Mouse (Mus musculus): ENCODE results near the gene Apeh.

The Apeh gene

DNA sequence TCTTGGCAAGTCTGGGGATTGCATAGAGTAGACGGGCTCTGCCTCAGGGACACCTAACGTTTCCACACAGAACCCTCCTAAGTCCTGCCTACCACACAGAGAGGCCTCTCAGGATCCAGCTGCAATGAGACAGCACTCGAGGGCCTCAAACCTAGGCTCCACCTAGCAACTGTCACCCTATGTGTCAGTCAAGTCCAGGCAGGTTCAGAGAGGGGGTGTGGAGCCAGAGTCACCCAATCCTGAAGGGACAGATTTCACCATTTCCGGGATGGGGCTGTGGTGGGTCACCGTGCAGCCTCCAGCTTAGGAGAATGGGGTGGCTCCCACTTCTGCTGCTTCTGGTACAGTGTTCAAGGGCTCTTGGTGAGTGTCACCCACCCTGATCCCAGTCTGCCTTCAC lies 14.2 kb downstream of the Apeh start, which contains the start of gene Mst1:
TSS of gene Mst1 (plus strand) at position 269 of the 400 bp plus-strand sequence.
- DNase-seq (ENCODE audit: low read depth, low spot score), result no peak

DNA sequence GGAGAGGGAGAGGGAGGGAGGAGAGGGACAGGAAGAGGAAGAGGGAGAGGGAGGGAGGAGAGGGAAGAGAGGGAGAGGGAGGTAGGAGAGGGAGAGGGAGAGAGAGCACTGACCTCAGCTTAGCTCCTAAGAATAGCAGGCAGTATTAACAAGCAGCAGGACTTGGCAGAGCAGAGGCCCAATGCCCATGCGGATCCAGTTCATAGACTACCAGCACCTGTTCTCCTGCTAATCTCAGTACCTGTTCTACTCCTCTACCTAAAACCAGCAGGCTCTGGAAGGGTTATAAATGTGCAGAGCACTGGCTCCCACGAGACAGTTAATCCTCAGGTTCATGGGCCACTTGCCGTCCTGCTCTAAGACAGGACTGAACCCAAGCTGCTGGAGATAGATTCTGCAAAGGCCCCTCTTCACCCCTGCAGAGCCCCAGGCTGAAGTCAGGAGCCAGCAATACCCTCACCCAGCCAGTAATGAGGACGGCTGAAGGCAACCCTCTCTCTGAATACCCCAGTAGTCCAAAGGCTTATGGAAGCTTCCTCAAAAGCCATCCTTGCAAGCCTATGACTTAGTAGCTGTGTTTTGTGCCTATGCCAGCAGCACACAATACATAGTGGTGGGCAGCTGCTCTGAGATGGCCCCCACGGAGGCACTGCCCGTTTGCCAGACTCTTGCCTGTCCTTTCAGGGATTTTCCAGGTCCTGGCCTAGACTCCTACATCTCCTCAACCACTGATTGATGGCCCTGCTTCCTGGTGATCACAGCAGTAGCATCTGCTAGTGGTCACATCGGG lies 21.1 kb downstream of the Apeh start:
- no peak for DNase-seq (ENCODE audit: low read depth, low spot score)

DNA sequence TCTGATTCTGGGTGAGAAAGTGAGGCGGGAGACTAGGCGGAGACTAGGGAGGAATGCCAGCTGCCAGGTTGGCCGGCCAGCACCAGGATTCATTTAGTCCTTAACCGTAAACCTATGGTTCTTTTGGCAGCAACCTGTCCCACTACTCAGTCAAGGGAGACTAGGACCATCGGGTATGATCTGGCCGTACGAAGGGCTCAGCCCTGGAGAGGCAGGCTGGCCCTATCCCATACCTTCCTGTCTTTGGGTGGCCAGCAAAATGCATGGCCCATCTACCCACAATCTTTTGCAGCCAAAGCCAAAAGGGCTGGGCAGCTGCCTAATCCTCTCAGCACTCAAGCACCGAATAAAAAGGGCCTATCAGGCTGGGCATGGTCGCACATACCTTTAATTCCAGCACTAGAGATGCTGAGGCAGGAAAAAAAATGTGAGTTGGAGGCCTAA lies 21.9 kb downstream of the Apeh start:
- DNase-seq (ENCODE audit: low read depth, low spot score), result no peak

DNA sequence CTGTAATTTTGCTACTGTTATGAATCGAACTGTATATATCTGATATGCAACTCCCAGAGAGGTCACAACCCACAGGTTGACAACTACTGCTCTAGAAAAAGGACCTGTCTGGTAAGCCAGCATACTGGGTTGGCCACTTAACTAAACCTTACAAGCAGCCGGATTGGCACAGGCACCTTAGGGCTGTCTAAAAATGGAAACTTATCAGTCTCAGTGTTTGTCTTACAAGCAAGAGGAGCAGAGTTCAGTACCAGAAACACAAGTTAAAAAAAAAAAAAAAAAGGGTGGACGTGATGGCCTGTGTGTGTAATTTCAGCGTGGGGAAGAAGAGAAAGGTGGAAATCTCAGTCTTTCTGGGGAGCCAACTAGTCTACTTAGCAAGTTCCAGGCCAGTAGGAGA lies 22.6 kb downstream of the Apeh start:
- DNase-seq (ENCODE audit: low read depth, low spot score), result no peak

DNA sequence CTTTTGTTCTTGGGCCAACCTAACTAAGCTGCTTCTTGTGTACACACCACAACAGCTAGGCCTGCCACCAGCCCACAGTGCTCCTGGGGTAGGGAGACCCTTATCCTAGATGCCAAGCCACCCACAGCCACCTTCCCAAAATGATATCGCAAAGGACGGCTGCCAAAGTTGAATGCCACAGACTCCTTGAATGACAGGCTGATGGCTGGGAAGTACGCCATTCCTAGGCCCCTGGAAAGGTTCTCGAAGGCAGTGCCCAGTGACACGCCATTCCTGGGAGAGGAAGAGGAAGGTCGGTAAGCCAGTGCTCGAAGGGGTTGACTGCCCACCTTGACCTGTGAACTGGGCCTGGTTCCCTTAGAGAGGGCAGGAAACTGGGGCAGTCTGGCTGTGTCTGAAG lies 24.9 kb downstream of the Apeh start:
- DNase-seq (ENCODE audit: low read depth, low spot score), result no peak

DNA sequence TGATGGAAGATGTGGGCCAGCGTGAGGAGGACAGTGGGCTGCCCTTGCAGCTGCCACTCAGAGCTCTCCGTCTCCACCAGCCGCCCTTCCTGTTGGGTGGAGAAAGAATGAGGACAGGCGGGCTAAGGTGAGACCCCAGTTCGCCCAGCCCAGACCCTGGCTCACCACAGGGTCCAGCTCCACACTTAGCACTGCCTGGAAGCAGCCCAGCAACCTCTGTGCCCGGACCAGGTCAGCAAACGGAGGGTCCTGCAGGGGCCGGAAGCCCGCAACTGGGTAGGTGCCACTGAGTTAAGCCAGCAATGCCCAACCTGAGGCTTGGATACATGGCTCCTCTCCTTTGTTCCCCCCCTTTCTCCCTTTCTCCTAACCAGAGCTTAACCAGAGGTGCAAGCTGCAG lies 25.4 kb downstream of the Apeh start:
- DNase-seq (ENCODE audit: low read depth, low spot score), result no peak

DNA sequence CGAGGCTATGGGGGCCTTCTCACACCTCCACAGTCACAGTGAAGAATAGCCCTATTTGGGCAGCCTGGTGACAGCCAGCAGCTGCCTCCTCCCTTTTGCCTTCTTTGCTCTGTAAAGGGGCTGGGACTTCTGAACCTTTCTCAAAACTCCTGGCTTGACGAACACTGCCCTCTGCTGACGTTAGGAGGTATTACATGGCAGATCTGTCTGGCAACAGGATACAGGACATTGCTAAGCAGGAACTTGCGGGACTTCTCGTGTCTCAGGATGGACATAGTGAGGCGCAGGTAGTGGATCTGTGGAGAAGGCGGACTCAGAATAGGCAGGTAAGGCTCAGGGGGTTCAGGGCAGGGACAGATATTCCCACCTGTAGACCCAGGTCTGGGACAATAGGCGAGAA lies 26.5 kb downstream of the Apeh start:
- DNase-seq (ENCODE audit: low read depth, low spot score), result peak; percentile 83

DNA sequence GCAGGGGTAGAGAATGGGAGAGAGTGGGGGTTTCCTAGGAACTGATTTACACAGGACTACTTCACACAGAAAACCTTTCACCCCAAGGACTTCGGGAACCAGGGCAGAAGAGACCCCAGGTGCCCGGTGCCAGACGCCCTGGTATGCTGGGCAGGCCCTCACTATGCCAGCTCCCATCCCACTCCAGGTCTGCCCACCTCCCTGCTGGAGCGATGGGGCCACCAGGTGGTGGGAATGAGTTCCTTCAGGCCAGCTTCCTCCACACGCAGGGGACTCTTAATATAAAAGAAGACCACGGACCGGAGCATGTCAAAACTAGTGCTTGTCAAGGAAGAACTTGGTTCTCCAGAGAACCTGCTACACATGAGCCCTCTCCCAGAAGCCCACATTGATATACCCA lies 27.2 kb downstream of the Apeh start:
- no peak for DNase-seq (ENCODE audit: low read depth, low spot score)

DNA sequence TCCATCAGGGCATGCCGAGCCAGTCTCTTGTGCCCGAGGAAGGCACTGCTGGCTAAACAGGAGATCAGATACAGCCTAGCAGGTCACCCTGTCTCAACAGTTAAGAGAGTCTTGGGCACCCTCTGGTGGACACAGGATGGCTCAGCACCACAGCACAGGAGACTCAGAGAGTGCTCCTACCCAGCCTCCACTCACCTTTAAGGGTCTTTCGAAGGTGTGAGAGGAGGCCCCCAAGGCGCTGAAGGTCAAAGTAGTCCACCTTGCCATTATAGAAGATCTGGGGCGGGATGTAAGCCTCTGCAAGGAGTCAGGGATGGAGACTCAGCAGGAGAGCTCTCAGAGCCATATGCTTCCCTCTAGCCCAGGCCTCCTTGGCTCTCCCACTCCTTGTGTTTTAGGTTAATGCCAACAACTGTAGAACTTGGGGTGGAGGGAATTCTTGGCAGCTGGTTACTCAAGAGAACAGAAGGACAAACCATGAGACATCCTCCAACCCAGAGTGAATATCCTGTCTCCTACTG lies 28.9 kb downstream of the Apeh start:
- no peak for DNase-seq (ENCODE audit: low read depth, low spot score)

DNA sequence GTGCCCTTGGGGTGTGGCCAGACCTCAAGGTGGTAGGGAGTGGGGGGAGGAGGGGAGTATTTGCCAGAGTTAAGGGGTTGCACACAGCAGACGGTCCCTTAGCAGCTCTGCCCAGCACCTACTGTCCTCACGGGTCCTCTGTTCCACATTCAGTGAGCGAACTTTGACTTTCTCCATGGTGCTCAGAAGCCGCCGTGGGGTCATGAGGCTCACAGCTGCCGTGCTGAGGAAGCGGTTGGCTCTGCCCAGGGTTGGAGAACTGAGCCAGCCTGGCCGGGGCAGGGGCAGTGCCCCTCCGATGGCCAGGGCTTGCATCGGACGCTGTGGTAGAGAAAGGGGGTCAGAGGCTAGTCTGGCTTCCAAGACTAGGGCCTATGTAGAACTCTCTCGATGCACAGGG lies 31.0 kb downstream of the Apeh start:
- DNase-seq (ENCODE audit: low read depth, low spot score), result no peak

DNA sequence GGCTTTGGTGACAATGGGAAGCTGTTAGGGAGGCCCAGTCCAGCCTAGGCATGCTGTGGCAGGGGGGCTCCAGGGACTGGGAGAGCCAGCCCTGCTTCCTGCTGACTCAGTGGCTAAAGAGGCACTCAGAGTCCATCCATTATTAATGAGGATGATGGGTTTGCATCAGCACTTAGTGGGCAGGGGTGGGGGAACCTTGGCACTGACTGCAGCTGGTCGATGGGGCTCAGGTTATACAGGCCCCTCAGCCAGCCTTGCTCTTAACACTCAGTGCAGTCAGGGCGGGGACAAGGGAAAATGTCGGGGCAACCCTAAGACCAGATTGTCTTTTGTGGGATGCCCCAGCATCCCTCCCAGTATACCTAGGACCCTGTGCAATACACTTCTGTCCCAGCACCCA lies 32.3 kb downstream of the Apeh start:
- no peak for DNase-seq (ENCODE audit: low read depth, low spot score)

DNA sequence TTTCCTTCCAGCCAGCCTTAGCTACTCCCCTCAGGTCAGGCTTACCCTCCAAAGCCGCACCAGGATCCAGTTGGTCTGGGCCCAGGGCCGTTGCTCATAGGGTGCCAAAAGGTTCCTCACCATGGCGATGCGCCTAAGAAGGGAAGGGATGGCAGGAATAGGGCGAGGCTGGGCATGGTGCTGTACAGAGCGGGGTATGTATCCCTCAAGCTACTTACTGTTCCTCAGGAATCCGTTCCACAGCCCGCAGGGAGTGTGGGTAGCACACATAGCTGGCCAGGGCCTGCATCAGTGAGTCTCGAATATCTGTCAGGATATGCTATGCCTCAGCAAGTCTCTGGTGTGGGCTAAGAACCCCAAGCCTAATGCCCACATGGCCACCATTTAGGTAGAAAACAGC lies 36.1 kb downstream of the Apeh start:
- no peak for DNase-seq (ENCODE audit: low read depth, low spot score)

DNA sequence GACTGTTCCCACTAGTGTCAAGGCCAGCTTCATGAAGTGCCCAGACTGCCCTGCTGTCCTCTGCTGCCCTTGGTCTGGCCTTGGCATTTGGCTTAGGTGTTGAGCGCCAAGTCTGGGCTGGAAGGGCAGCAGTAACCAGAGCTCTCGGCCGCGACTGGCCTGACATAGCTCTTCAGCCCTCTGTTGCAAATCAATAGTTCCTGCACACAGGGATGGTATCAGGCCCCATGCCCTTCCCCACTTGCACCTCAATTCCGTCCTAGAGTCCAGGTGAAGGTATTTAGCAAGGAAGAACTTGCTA lies 37.2 kb downstream of the Apeh start:
- no peak for DNase-seq (ENCODE audit: low read depth, low spot score)

DNA sequence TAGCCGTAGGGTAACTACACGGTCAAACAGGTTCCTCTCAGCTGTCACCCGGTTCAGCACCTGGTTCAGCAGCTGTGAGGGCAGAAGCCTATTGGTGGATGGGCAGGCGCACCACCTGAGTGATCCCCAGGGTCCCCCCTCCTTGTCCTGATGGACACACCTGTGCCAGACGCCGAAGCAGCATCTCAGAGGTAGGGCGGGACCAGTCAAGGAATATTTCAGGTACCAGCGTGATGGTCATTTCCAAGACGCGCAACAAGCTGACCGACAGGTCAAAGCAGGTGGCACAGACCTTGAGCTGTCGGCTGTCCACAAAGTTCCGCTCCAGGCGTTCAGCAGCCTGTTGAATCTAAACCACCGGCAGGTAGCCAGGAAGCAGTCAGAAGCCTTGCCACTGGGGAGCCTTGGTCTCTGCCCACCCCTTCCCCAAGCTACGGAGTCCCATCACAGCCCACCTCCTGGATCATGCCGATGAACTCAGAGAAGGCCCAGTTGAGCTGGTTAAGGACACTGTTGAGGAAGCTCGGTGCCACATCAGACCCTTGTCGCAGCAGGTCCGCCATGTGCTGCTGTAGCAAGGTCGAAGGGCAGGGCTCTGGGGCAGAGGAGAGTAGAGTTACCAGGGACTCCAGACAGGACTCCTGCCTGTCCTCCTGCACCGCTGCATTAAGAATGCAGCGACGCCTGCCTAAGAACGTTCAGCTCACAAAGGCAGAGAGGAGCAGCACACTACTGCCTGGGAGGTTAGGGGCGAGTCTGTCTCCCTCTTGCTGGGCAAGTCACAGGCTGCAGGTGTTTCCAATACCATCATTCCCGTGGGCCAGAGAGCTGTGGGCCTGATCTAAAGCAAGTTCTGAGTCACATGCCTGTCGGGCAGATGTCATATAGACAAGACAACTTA lies 37.8 kb downstream of the Apeh start:
- DNase-seq (ENCODE audit: low read depth, low spot score), result no peak

DNA sequence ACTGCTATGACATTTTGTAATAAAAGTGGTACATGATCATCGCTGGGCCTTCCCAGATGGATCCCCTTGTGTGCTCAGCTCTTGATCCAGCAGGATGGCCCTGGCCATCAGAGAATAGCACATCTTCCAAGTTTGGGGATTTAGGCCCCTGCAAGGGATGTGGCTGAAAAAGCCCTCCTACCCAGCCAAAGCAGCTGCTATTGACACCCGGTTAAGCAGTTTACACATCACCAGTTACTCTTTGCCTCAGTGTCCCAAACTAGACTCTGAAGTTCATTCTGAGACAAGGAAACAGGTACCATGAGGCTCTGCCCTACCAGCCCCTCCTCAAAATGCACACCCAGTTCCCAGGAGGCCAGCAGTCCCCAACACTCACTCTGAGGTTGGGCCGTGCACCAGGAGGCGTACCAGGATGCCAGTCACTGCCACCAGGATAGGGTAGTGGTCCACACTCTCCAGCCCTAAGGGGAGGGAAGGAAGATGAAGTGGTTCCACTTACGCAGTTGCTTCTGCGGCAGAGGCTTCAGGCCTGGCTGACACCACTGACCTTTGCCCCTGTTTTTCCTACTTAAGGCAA lies 38.7 kb downstream of the Apeh start:
- DNase-seq (ENCODE audit: low read depth, low spot score), result no peak

DNA sequence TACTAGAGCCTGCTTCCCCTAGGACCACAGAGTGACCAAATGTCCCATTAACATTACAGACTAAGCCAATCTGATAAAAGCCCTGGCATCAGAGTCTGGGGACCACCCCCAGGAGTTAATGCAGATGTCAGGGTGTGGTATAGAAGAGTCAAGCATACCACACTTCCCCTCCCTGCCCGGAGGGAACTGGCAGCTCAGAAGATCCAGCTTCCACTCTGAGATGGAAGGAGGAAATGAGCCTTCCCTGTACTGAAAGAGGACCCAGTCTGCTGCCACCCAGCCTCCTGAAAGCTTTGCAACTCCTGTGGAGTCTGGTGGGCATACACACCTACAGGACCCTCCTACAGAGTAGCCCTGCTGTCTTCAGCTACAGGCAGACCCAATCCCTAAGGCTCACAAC lies 39.3 kb downstream of the Apeh start:
- no peak for DNase-seq (ENCODE audit: low read depth, low spot score)

DNA sequence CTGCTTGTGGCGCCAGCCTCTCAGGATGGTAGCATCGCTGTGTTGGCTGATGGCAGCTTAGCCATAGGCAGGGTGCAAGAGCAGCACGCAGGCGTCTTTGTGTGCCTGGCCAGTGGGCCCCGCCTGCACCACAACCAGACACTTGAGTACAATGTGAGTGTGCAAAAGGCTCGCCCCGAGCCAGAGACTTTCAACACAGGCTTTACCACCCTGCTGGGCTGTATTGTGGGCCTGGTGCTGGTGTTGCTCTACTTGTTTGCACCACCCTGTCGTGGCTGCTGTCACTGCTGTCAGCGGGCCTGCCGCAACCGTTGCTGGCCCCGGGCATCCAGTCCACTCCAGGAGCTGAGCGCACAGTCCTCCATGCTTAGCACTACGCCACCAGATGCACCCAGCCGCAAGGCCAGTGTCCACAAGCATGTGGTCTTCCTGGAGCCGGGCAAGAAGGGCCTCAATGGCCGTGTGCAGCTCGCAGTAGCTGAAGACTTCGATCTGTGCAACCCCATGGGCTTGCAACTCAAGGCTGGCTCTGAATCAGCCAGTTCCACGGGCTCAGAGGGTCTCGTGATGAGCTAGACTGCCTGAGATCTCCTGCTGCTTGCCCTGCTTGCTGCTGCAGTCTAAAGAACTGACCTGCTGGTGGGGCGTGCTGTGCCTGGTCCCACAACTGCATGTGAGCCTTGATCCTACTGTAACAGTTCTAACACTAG lies 39.9 kb downstream of the Apeh start:
- DNase-seq (ENCODE audit: low read depth, low spot score), result no peak

DNA sequence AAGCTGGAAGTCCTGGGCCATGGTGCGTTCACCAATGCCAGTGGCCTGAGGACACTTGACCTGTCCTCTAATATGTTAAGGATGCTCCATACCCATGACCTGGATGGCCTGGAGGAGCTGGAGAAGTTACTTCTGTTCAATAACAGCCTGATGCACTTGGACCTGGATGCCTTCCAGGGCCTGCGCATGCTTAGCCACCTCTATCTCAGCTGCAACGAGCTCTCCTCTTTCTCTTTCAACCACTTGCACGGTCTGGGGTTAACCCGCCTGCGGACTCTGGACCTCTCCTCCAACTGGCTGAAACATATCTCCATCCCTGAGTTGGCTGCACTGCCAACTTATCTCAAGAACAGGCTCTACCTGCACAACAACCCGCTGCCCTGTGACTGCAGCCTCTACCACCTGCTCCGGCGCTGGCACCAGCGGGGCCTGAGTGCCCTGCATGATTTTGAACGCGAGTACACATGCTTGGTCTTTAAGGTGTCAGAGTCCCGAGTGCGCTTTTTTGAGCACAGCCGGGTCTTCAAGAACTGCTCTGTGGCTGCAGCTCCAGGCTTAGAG lies 40.7 kb downstream of the Apeh start:
- no peak for DNase-seq (ENCODE audit: low read depth, low spot score)

DNA sequence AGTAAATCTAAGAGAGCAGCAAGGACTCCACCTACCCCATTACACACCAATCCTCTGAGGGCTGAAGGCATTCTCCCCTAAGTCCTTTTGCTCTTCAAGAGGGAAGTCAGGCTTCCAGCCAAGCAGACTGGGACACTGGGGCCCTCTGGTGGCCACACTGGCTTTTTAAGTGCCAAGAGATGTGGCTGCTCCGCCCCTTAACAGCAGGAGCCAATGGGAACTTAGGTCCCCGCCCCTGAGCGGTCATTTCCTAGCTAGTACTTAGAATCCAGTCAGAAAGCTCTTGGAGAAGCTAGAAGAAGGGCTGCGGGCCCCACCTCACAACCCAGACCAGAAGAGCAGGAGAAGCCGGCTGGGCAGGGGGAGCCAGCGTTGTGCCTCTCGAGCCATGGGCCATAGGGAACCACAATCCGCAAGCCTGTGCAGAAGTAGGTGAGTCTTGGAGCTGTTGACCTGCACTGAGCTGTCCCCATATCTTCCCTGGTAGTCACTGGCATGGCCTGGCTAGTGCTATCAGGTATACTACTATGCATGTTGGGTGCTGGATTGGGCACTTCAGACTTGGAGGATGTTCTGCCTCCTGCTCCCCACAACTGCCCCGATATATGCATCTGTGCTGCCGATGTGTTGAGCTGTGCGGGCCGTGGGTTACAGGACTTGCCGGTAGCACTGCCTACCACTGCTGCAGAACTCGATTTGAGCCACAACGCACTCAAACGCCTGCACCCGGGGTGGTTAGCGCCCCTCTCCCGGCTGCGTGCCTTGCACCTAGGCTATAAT lies 41.3 kb downstream of the Apeh start, which contains the start of gene Amigo3:
TSS of gene Amigo3 (plus strand) at position 275 of the 780 bp plus-strand sequence.
- DNase-seq (ENCODE audit: low read depth, low spot score), result peak; percentile 90

DNA sequence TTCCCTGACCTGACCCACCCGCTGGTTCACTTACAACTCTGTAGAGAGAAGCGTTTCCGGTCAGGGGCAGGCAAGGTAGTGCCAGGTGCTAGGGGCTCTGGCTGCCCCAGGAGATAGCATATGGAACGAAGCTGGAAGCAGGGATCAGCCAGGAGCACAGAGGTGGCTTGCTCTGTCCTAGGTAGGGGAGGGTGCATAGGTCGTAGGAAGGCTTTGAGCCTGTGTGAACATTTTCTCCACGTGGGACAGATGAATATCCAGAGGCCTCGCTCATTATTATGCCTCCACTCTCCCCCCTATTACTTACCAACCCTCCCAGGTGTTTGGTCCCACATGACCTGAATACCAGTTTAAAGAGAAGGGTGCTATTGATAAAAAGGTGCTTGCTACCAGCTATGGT lies 42.0 kb downstream of the Apeh start:
- DNase-seq (ENCODE audit: low read depth, low spot score), result no peak

DNA sequence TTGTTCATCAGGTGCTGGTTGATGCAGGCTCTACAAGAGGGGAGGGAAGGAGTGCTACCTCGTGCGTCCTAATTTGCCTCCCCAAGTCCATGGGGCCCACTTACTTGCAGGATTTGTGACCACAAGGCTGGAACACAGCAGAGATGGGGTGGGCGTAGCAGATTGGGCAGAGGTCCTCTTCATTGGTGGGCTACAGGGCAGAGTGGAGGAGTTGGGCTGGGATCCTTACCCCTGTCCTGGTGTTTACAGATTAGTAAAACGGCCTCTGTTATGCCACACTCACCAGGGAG lies 42.5 kb downstream of the Apeh start:
- DNase-seq (ENCODE audit: low read depth, low spot score), result no peak

Data from embryo, embryonic 11.5 days (tissue).